8 mouse cellular contexts compared by ENCODE assay signal in genomic region chr7:139151116-139151515, GRCm38 (mm10).
DNase-seq lines count a peak whose midpoint lies in the region; ATAC-seq lines count a peak whose summit lies in the region.

No protein-coding gene starts in this region.

- H3K27ac ChIP-seq in midbrain, embryonic 13.5 days: peak overlapping the region; percentile 59

- no peak overlapping the region for H3K9ac ChIP-seq in midbrain, embryonic 13.5 days (replicated peaks)

- peaks cover 38% of the 10 kb centered on the region for H3K4me1 ChIP-seq in midbrain, embryonic 13.5 days (replicated peaks)

- WGBS in midbrain, embryonic 13.5 days: 32% methylated on average over 10 of the region's 10 CpGs

- H3K4me2 ChIP-seq in midbrain, embryonic 13.5 days (replicated peaks): peak overlapping the region; percentile 17; the same call in 1 of the 2 replicates

- no peaks in the 10 kb centered on the region for H3K9me3 ChIP-seq in midbrain, embryonic 13.5 days

- DNase-seq in frontal cortex, postnatal 25 days (ENCODE audit: low spot score in 2 of 2): no peak
- peak; percentile 33 for DNase-seq in ZHBTc4 (ENCODE audit: low read depth, low spot score)
- peak; percentile 46 to 48 for DNase-seq in frontal cortex, postnatal 14 days (ENCODE audit: low spot score in 2 of 2)
- peak; percentile 70 for DNase-seq in kidney, postnatal 10 days
- peak; percentile 30 for DNase-seq in thymus, postnatal 4 days
- no peak for DNase-seq in adrenal gland, postnatal 25 days

- no peak overlapping the region for H3K4me3 ChIP-seq in midbrain, embryonic 13.5 days (replicated peaks)

- H3K36me3 ChIP-seq in midbrain, embryonic 13.5 days: no peaks in the 10 kb centered on the region

- ATAC-seq in frontal cortex, adult (ENCODE audit: low TSS enrichment): peak; percentile 53
- ATAC-seq in midbrain, embryonic 13.5 days: peak; percentile 96

- H3K27me3 ChIP-seq in midbrain, embryonic 13.5 days: peaks cover 3% of the 10 kb centered on the region; the same call in 1 of the 2 replicates

Comparison
In these comparisons a context has a peak if more than half of its experiments do, and no peak if none do; other contexts are left out.
1. DNase-seq: peak in ZHBTc4 (single experiment), frontal cortex, postnatal 14 days (2 of 2), kidney, postnatal 10 days (single experiment) and thymus, postnatal 4 days (single experiment); none in frontal cortex, postnatal 25 days (0 of 2) and adrenal gland, postnatal 25 days (single experiment).